Mouse (Mus musculus) embryonic fibroblast, embryonic 13.5 days (primary cell): ENCODE measurements at regions not wholly inside any gene's neighbourhood (a gene's known extent, or its start where the extent isn't known, plus 50 kb on each side); places are given as distances from the start of the nearest gene placed in this dataset.

ENCODE experiments used
- CTCF ChIP-seq: IDR thresholded peaks from 2 replicates; pipeline ENCODE4 v1.5.1; 2011; ENCODE audit warnings: mild to moderate bottlenecking, control low read depth, low read length, moderate library complexity, borderline replicate concordance; ENCODE audit not compliant: insufficient read depth
- POLR2A ChIP-seq: IDR thresholded peaks from 2 replicates; pipeline ENCODE4 v1.6.1; 2011; ENCODE audit warnings: low read depth, mild to moderate bottlenecking, control low read depth, low read length, moderate library complexity

DNA sequence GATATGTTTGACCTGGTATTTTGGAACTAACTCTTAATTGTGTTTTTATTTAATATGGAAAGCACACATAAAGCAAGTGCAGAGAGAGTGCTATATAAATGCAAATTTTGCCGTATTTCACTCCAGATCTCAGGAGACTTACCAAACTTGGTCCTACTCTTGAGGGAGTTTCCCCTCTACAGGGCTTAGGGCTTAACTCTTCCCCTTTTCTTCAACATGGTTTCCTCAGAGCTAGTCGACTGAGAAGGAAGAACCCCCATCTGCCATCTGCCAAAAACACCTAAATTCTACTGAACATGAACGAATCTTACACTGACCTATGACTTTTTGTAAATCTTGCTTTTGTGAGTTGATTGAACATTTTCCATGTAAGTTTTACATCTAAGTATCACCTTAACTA lies 122.8 kb upstream of the Nebl start:
- TF ChIP-seq CTCF (no peak), POLR2A (no peak)
